Mouse (Mus musculus) E14TG2a.4 (cell line): ENCODE results near the gene Fntb.

Source experiments
- CTCF ChIP-seq: conservative IDR thresholded peaks from 2 replicates; pipeline ENCODE4 v1.5.1; 2014; ENCODE audit warnings: low read length
- NANOG ChIP-seq: IDR thresholded peaks from 2 replicates; pipeline ENCODE4 v1.6.1; 2014; ENCODE audit warnings: borderline replicate concordance, low read length, mixed read lengths
- POU5F1 ChIP-seq: IDR thresholded peaks from 2 replicates; pipeline ENCODE4 v1.6.1; 2014; ENCODE audit warnings: low read length, borderline replicate concordance

- TF ChIP-seq CTCF (0 out of 2 replicates have a peak, but pooled peaks have one; percentile 8), POU5F1 (no peak), NANOG (no peak)
These were observed 124.2 kb downstream of the Fntb start for GRCm38 (mm10) chr12:76889404-76890184.
